Mouse (Mus musculus) adrenal gland, postnatal 36 days (tissue): Measurements from ENCODE around the gene Synpo2. TPM values are rescaled to one million over a fixed set of nuclear protein-coding genes. Genes with fewer than 3 reads are reported as not detected.

Experiments used
- total RNA-seq, 2 experiments: library from RNA; stranded (reverse); gene quantifications; 2 replicates each; pipeline ENCODE4 v1.2.3; 2021

The Synpo2 gene
- total RNA-seq, 2 experiments from 2014 or later: 6.3 to 11.5 TPM

Other genes starting within 250 kb of the Synpo2 start
- gene Myoz2, start 201.1 kb downstream of the Synpo2 start, total RNA-seq: under 1 TPM in 1 of 2 experiments, not detected in 1; 0.40 TPM
- 100 to 1,000 TPM in 1 of 2 experiments, 10 to 100 TPM in 1; 86.7 to 183 TPM for gene Sec24d, start 31.3 kb upstream of the Synpo2 start, total RNA-seq
- 10 to 100 TPM; 14.8 to 15.8 TPM for gene Mettl14, start 150.0 kb upstream of the Synpo2 start, total RNA-seq
- 1 to 10 TPM; 1.4 to 1.8 TPM for gene Prss12, start 210.8 kb upstream of the Synpo2 start, total RNA-seq